Mouse (Mus musculus): ENCODE measurements around the gene Gm16442.
"Not testable (repeated sequence)": the region's sequence is repeated elsewhere in the genome, so short reads cannot be mapped to it uniquely, and the experiment has no call there.

DNA sequence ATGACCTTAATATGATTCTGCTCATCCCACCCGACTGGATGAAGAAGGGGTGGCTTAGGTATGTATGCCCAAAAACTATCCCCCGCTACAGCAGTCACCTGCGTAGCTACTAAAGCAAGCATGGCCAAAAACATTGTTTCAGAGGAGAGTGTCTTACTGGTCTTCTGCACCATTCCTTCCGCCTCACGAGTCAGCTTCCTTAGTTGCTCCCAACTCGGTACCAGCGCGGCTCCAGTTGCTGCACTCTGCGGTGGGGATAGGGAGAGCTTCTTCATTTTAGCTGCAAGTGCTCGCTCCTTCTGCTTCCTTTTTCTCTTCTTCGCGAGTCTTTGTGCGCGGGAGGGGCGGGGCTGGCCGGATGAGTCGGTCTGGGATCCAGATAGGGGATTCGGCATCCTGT is 44.3 kb downstream of the Gm16442 start:
- TF ChIP-seq CTCF (IDR thresholded peaks at IDR 0.05; ENCODE audit: control insufficient read depth, insufficient read depth, insufficient read length); CEBPB (IDR thresholded peaks at IDR 0.05; ENCODE audit: low read depth): not testable (repeated sequence)
